Mouse (Mus musculus) kidney, embryonic 14.5 days (tissue): ENCODE measurements around the gene Dmrtb1. TPM values are rescaled to one million over a fixed set of nuclear protein-coding genes. Genes with fewer than 3 reads are reported as not detected.

ENCODE experiments used
- ATAC-seq: fragments of 200-750 bp; cut with Nextera tagmentation; 2 replicates; pipeline ENCODE4 v1.8.0; 2017; ENCODE audit warnings: moderate number of reproducible peaks, mild to moderate bottlenecking, moderate TSS enrichment, moderate library complexity; ENCODE audit not compliant: low FRiP score, low TSS enrichment
- H3K27ac ChIP-seq: fragments of 300-500 bp; sonication (generic); 2 replicates; pipeline ENCODE4 v1.5.1; 2014; ENCODE audit warnings: low read depth, mild to moderate bottlenecking, low read length, moderate library complexity, mixed read lengths
- H3K27me3 ChIP-seq: fragments of 300-500 bp; sonication (generic); 2 replicates; pipeline ENCODE4 v1.6.1; 2014; ENCODE audit warnings: mild to moderate bottlenecking, low read length; ENCODE audit not compliant: control insufficient read depth, insufficient read depth
- H3K36me3 ChIP-seq: fragments of 300-500 bp; sonication (generic); 2 replicates; pipeline ENCODE4 v1.6.1; 2014; ENCODE audit warnings: low read length, mixed read lengths; ENCODE audit not compliant: control insufficient read depth, insufficient read depth
- H3K4me1 ChIP-seq: fragments of 300-500 bp; sonication (generic); 2 replicates; pipeline ENCODE4 v1.6.1; 2014; ENCODE audit warnings: low read length, mixed read lengths; ENCODE audit not compliant: control insufficient read depth, insufficient read depth
- H3K4me2 ChIP-seq: fragments of 300-500 bp; sonication (generic); replicated peaks from 2 replicates; pipeline ENCODE4 v1.6.1; 2014; ENCODE audit warnings: low read depth, mild to moderate bottlenecking, low read length
- H3K4me3 ChIP-seq: fragments of 300-500 bp; sonication (generic); 2 replicates; pipeline ENCODE4 v1.5.1; 2014; ENCODE audit warnings: mild to moderate bottlenecking, low read length
- H3K9ac ChIP-seq: fragments of 300-500 bp; sonication (generic); 2 replicates; pipeline ENCODE4 v1.6.1; 2014; ENCODE audit warnings: low read depth, mild to moderate bottlenecking, low read length, moderate library complexity
- H3K9me3 ChIP-seq: fragments of 300-500 bp; sonication (generic); 2 replicates; pipeline ENCODE4 v1.6.1; 2016; ENCODE audit warnings: low read length; ENCODE audit not compliant: control insufficient read depth
- WGBS: fragments of 180-500 bp; shearing (Covaris S2); extraction: QIAGEN DNeasy Blood & Tissue Kit; methylation state at CpG from one replicate; pipeline ENCODE4 v1.1.7; 2014; 5-methylcytosine and 5-hydroxymethylcytosine counted together
- polyA plus RNA-seq: library from polyadenylated mRNA; unstranded; fragments of >200 nt; fragmentation: Nextera tagmentation; extraction: Ambion mirVana; gene quantifications from 2 replicates; pipeline ENCODE4 v1.2.1, GENCODE M21; 2014

The Dmrtb1 gene
- polyA plus RNA-seq: not detected in 2 replicates

GRCm38 (mm10) chr4:107684130-107684529 is at the start of gene Dmrtb1:
Dmrtb1 (minus strand) TSS chr4:107684230.
- Histone ChIP-seq H3K36me3 (no peaks in the 10 kb centered on the region), H3K9me3 (no peaks in the 10 kb centered on the region), H3K9ac (no peak within 1 kb of the TSS), H3K4me2 (no peak within 1 kb of the TSS), H3K27me3 (no peaks in the 10 kb centered on the region; the same call in 1 of the 2 replicates), H3K4me3 (no peak within 1 kb of the TSS), H3K4me1 (no peaks in the 10 kb centered on the region), H3K27ac (no peak within 1 kb of the TSS)
- no peak for ATAC-seq
- WGBS: 93% methylated on average over 14 of the region's 14 CpGs

- H3K27me3 ChIP-seq: no peaks in the 10 kb centered on the region
- no peak overlapping the region for H3K4me3 ChIP-seq
- H3K27ac ChIP-seq: no peak overlapping the region
- no peaks in the 10 kb centered on the region for H3K9me3 ChIP-seq
- no peak overlapping the region for H3K9ac ChIP-seq
- no peaks in the 10 kb centered on the region for H3K36me3 ChIP-seq
- no peak overlapping the region for H3K4me2 ChIP-seq
- H3K4me1 ChIP-seq: peaks cover 9% of the 10 kb centered on the region
- ATAC-seq: no peak
- 27% methylated on average over 3 of the region's 3 CpGs for WGBS
These were observed 49.6 kb upstream of the Dmrtb1 start for GRCm38 (mm10) chr4:107733603-107734002.

- no peak overlapping the region for H3K4me2 ChIP-seq
- WGBS: 19% methylated on average over 4 of the region's 4 CpGs
These were observed 48.6 kb upstream of the Dmrtb1 start for GRCm38 (mm10) chr4:107732624-107733023.

GRCm38 (mm10) chr4:107732182-107732581 is 48.2 kb upstream of the Dmrtb1 start:
- no peaks in the 10 kb centered on the region for H3K9me3 ChIP-seq
- H3K9ac ChIP-seq: no peak overlapping the region
- ATAC-seq: no peak
- no peak overlapping the region for H3K27ac ChIP-seq
- WGBS: 15% methylated on average over 4 of the region's 4 CpGs
- H3K36me3 ChIP-seq: no peaks in the 10 kb centered on the region
- H3K4me3 ChIP-seq: no peak overlapping the region
- H3K27me3 ChIP-seq: no peaks in the 10 kb centered on the region
- H3K4me2 ChIP-seq: no peak overlapping the region
- H3K4me1 ChIP-seq: peaks cover 9% of the 10 kb centered on the region

More at GRCm38 (mm10) chr4:107732624-107733023, 48.6 kb upstream of the Dmrtb1 start:
- no peak; the same call in 1 of the 2 replicates for ATAC-seq
- no peak overlapping the region for H3K4me3 ChIP-seq
- peaks cover 9% of the 10 kb centered on the region for H3K4me1 ChIP-seq
- no peak overlapping the region for H3K27ac ChIP-seq
- no peaks in the 10 kb centered on the region for H3K27me3 ChIP-seq
- no peaks in the 10 kb centered on the region for H3K9me3 ChIP-seq
- H3K9ac ChIP-seq: no peak overlapping the region
- H3K36me3 ChIP-seq: no peaks in the 10 kb centered on the region

GRCm38 (mm10) chr4:107731088-107731465 is 47.0 kb upstream of the Dmrtb1 start:
- Histone ChIP-seq H3K4me1 (peaks cover 9% of the 10 kb centered on the region), H3K4me3 (no peak overlapping the region), H3K27me3 (no peaks in the 10 kb centered on the region), H3K36me3 (no peaks in the 10 kb centered on the region), H3K9ac (no peak overlapping the region), H3K27ac (no peak overlapping the region), H3K9me3 (no peaks in the 10 kb centered on the region), H3K4me2 (no peak overlapping the region)
- no peak for ATAC-seq
- WGBS: 51% methylated on average over 8 of the region's 8 CpGs

- Histone ChIP-seq H3K27me3 (no peaks in the 10 kb centered on the region), H3K9me3 (no peaks in the 10 kb centered on the region), H3K36me3 (no peaks in the 10 kb centered on the region), H3K4me1 (peaks cover 9% of the 10 kb centered on the region), H3K9ac (no peak overlapping the region), H3K27ac (no peak overlapping the region), H3K4me3 (no peak overlapping the region), H3K4me2 (no peak overlapping the region)
- no peak for ATAC-seq
- 79% methylated on average over 15 of the region's 15 CpGs for WGBS
These were observed 46.5 kb upstream of the Dmrtb1 start for GRCm38 (mm10) chr4:107730391-107731087.

- Histone ChIP-seq H3K36me3 (no peaks in the 10 kb centered on the region), H3K27me3 (no peaks in the 10 kb centered on the region), H3K4me1 (no peaks in the 10 kb centered on the region), H3K27ac (no peak overlapping the region), H3K4me3 (no peak overlapping the region), H3K9ac (no peak overlapping the region), H3K4me2 (no peak overlapping the region), H3K9me3 (no peaks in the 10 kb centered on the region)
- no peak for ATAC-seq
- WGBS: 64% methylated on average over 9 of the region's 9 CpGs
These were observed 41.4 kb upstream of the Dmrtb1 start for GRCm38 (mm10) chr4:107725432-107725831.

GRCm38 (mm10) chr4:107720043-107720830 is 36.2 kb upstream of the Dmrtb1 start:
- Histone ChIP-seq H3K9me3 (no peaks in the 10 kb centered on the region), H3K36me3 (no peaks in the 10 kb centered on the region), H3K4me3 (no peak overlapping the region), H3K4me1 (no peaks in the 10 kb centered on the region), H3K27me3 (no peaks in the 10 kb centered on the region), H3K27ac (no peak overlapping the region), H3K4me2 (no peak overlapping the region), H3K9ac (no peak overlapping the region)
- ATAC-seq: no peak
- WGBS: 85% methylated on average over 11 of the region's 11 CpGs

GRCm38 (mm10) chr4:107719161-107719560 is 35.1 kb upstream of the Dmrtb1 start:
- Histone ChIP-seq H3K27me3 (no peaks in the 10 kb centered on the region), H3K4me1 (no peaks in the 10 kb centered on the region), H3K9me3 (no peaks in the 10 kb centered on the region), H3K4me2 (0 out of 2 replicates have a peak overlapping the region, but pooled peaks have one; percentile 5), H3K36me3 (no peaks in the 10 kb centered on the region), H3K27ac (no peak overlapping the region), H3K9ac (no peak overlapping the region), H3K4me3 (no peak overlapping the region)
- ATAC-seq: no peak
- 74% methylated on average over 5 of the region's 5 CpGs for WGBS
